Mouse (Mus musculus): Measurements from ENCODE around the gene Cryz. TPM values are rescaled to one million over a fixed set of nuclear protein-coding genes. Genes with fewer than 3 reads are reported as not detected.

The Cryz gene
- polyA plus RNA-seq, 1 experiment from 2014 or later, result 5.1 TPM

DNA sequence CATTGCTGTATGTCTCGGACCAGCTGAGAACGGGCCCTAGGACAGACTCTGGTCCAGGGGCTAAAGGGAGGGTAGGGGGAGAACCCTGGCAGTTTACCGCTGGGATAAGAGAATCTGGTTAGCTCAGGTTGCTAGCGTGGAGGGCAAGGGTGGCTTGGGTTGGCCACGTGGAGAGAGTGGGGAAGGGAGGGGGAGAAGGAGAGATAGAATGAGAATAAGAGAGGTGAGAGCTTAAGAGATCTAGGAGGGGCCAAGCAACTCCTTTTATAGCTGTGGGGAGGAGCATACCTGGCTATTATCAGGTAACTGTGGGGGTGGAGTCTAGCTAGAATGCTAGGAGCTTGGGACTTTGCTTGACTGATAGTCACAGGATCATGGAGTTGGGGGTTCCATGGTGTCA is 74.5 kb downstream of the Cryz start:
- Histone ChIP-seq H3K27me3 (replicated peaks; ENCODE audit: insufficient read depth, low read length) (no peaks in the 10 kb centered on the region), H3K27ac (ENCODE audit: low read length) (no peak overlapping the region), H3K36me3 (ENCODE audit: insufficient read depth, low read length) (no peaks in the 10 kb centered on the region), H3K4me1 (ENCODE audit: insufficient read depth, low read depth, low read length) (no peaks in the 10 kb centered on the region), H3K4me3 (ENCODE audit: low read depth, low read length) (no peak overlapping the region), H3K9ac (replicated peaks; ENCODE audit: low read depth) (no peak overlapping the region), H3K4me2 (replicated peaks; ENCODE audit: low read depth, low read length) (no peak overlapping the region), H3K9me3 (ENCODE audit: low read length) (no peaks in the 10 kb centered on the region)
- ATAC-seq (no peak), DNase-seq (ENCODE audit: low spot score) (no peak)
- TF ChIP-seq CTCF (IDR thresholded peaks at IDR 0.05) (no peak), EP300 (IDR thresholded peaks at IDR 0.05) (no peak)
- 68% methylated on average over 5 of the region's 5 CpGs for WGBS

Other genes with a start within 250 kb of the Cryz start
- 4.2 and 4.4 TPM in 2 replicates for gene Tyw3, start 393 bp downstream of the Cryz start, polyA plus RNA-seq (2015; fragmentation: Nextera tagmentation; extraction: Ambion mirVana)
- 0.54 and 0.69 TPM in 2 replicates for gene Erich3, start 67.1 kb downstream of the Cryz start, polyA plus RNA-seq (2015; fragmentation: Nextera tagmentation; extraction: Ambion mirVana)

All from lung, postnatal 0 days (tissue).